Mouse (Mus musculus): ENCODE measurements around the gene Ptf1a.

GRCm38 (mm10) chr2:19455228-19455627, 9.8 kb downstream of the Ptf1a start:
- TF ChIP-seq POLR2A (IDR thresholded peaks at IDR 0.05; ENCODE audit: extremely low read depth, insufficient read depth, low read length) (no peak), CTCF (IDR thresholded peaks at IDR 0.05; ENCODE audit: extremely low read depth, insufficient read depth, low read length) (no peak)

Data from cortical plate, adult 2 months (tissue).